9 mouse cellular contexts compared by ENCODE assay signal in genomic region chr3:107630682-107631522, GRCm38 (mm10). TPM values are rescaled to one million over a fixed set of nuclear protein-coding genes. Genes with fewer than 3 reads are reported as not detected.
DNase-seq lines count a peak whose midpoint lies in the region; ATAC-seq and TF ChIP-seq lines count a peak whose summit lies in the region.
"Had no signal": no experiment of that assay in that cellular context is flagged by ENCODE, and none has a peak within 500 bp of the region (broad histone marks: within the 10 kb centered on the region; RNA-seq: fewer than 3 reads in every experiment).

Gene Gm10961 (plus strand): TSS chr3:107631322.

- peak within 1 kb of the TSS; percentile 94 for H3K27ac ChIP-seq in kidney, embryonic 15.5 days
- H3K27ac ChIP-seq in liver, adult 2 months (replicated peaks; ENCODE audit: insufficient read depth, low read depth, low read length): peak within 1 kb of the TSS; percentile 43

- no peak for TF ChIP-seq CTCF in E14TG2a.4 (conservative IDR thresholded peaks at IDR 0.05; ENCODE audit: low read length)
- TF ChIP-seq CTCF in liver, adult 2 months (IDR thresholded peaks at IDR 0.05; ENCODE audit: low read depth, low read length): no peak

- peak; percentile 80 for ATAC-seq in kidney, embryonic 15.5 days (replicated peaks; ENCODE audit: low FRiP score)
- ATAC-seq in monocyte, adult 5-6 weeks (replicated peaks; ENCODE audit: insufficient number of reproducible peaks, low FRiP score, low TSS enrichment, poor library complexity, severe bottlenecking): 0 out of 2 replicates have a peak, but pooled peaks have one; percentile 12

- no peaks in the 10 kb centered on the region; the same call in 1 of the 2 replicates for H3K79me2 ChIP-seq in liver, adult 2 months (ENCODE audit: control insufficient read depth, insufficient read depth, low read length)

- no peaks in the 10 kb centered on the region for H3K27me3 ChIP-seq in E14TG2a.4 (ENCODE audit: insufficient read depth, low read length)
- no peaks in the 10 kb centered on the region for H3K27me3 ChIP-seq in kidney, embryonic 15.5 days
- no peaks in the 10 kb centered on the region for H3K27me3 ChIP-seq in liver, adult 2 months (ENCODE audit: control insufficient read depth, insufficient read depth, low read length)

- no peak for TF ChIP-seq POLR2A in liver, adult 2 months (IDR thresholded peaks at IDR 0.05; ENCODE audit: extremely low read depth, insufficient read depth, low read length)

- H3K36me3 ChIP-seq in E14TG2a.4 (ENCODE audit: insufficient read depth, low read length): peaks cover 39% of the 10 kb centered on the region
- H3K36me3 ChIP-seq in kidney, embryonic 15.5 days: peaks cover 35% of the 10 kb centered on the region
- peaks cover 12% of the 10 kb centered on the region; the same call in 1 of the 2 replicates for H3K36me3 ChIP-seq in liver, adult 2 months (ENCODE audit: control insufficient read depth, insufficient read depth, low read length)

- DNase-seq in adrenal gland, adult 8-10 months: peak; percentile 35
- DNase-seq in adrenal gland, adult 18-20 months (ENCODE audit: low spot score in 2 of 2): no peak
- peak; percentile 62 for DNase-seq in embryo, embryonic 10 days (ENCODE audit: low spot score)
- peak; percentile 50 for DNase-seq in gastrocnemius, postnatal 25 days
- DNase-seq in liver, adult 2 months (ENCODE audit: extremely low read depth, low read depth, low spot score): peak; percentile 70

- H3K9ac ChIP-seq in kidney, embryonic 15.5 days: peak within 1 kb of the TSS; percentile 93
- H3K9ac ChIP-seq in liver, adult 2 months (ENCODE audit: low read depth, low read length): peak within 1 kb of the TSS; percentile 93

- peak within 1 kb of the TSS; percentile 100 for H3K4me3 ChIP-seq in E14TG2a.4 (replicated peaks; ENCODE audit: low read length)
- H3K4me3 ChIP-seq in kidney, embryonic 15.5 days (replicated peaks): peak within 1 kb of the TSS; percentile 81
- H3K4me3 ChIP-seq in liver, adult 2 months (ENCODE audit: insufficient read depth, low read depth, low read length): peak within 1 kb of the TSS; percentile 90

- H3K4me1 ChIP-seq in E14TG2a.4 (replicated peaks; ENCODE audit: low read depth, low read length): peaks cover 18% of the 10 kb centered on the region
- peaks cover 17% of the 10 kb centered on the region for H3K4me1 ChIP-seq in kidney, embryonic 15.5 days
- peaks cover 4% of the 10 kb centered on the region; the same call in 1 of the 2 replicates for H3K4me1 ChIP-seq in liver, adult 2 months (ENCODE audit: control insufficient read depth, insufficient read depth, low read length)

- peak within 1 kb of the TSS; percentile 77 for H3K4me2 ChIP-seq in kidney, embryonic 15.5 days

- no peaks in the 10 kb centered on the region for H3K9me3 ChIP-seq in E14TG2a.4 (ENCODE audit: low read length)
- no peaks in the 10 kb centered on the region for H3K9me3 ChIP-seq in kidney, embryonic 15.5 days (replicated peaks)

- WGBS in kidney, embryonic 15.5 days: under 1% methylated on average over 48 of the region's 48 CpGs
- WGBS in liver, adult 2 months: 1% methylated on average over 48 of the region's 48 CpGs

RNA-seq across cellular contexts. Expression of gene Gm10961, which starts in this region (rescaled TPM):
- not detected for total RNA-seq in adrenal gland, adult 8-10 months (2022)
- total RNA-seq in adrenal gland, adult 18-20 months (2021): not detected
- total RNA-seq in gastrocnemius, postnatal 25 days (2021): not detected
- not detected in 2 replicates for polyA plus RNA-seq in kidney, embryonic 15.5 days (2015; fragmentation: Nextera tagmentation; extraction: Ambion mirVana)
- not detected in 2 replicates for total RNA-seq in liver, adult 2 months (2014; rRNA removed)
- polyA plus RNA-seq in liver, adult 2 months (2012; rRNA removed): not detected in 2 replicates
- total RNA-seq in monocyte, adult 5-6 weeks (2017): not detected in 3 replicates
- total RNA-seq: neutrophil, adult 5-6 weeks had no signal

Comparison
In these comparisons a context has a peak if more than half of its experiments do, and no peak if none do; other contexts are left out.
1. Peak in DNase-seq in adrenal gland, adult 8-10 months; RNA of the gene not detected or under 1 TPM.
2. Peak in DNase-seq in gastrocnemius, postnatal 25 days; RNA of the gene not detected or under 1 TPM.
3. Peak in ATAC-seq, H3K4me3 ChIP-seq, H3K27ac ChIP-seq, H3K9ac ChIP-seq and H3K4me2 ChIP-seq in kidney, embryonic 15.5 days; RNA of the gene not detected or under 1 TPM.
4. Peak in DNase-seq, H3K4me3 ChIP-seq, H3K27ac ChIP-seq and H3K9ac ChIP-seq in liver, adult 2 months; RNA of the gene not detected or under 1 TPM.
5. Peak in ATAC-seq in monocyte, adult 5-6 weeks; RNA of the gene not detected or under 1 TPM.